Mouse (Mus musculus) heart, postnatal 36 days (tissue): ENCODE results near the gene Spock2. TPM values are rescaled to one million over a fixed set of nuclear protein-coding genes. Genes with fewer than 3 reads are reported as not detected.

Experiments
- microRNA-seq, 2 experiments: library from miRNA; unstranded; fragments of <30 nt; microRNA quantifications; one replicate each; pipeline ENCODE4 v1.2.0; 2021; ENCODE audit warnings: borderline number of aligned reads in 2 of 2
- total RNA-seq, 2 experiments: library from RNA; stranded (reverse); gene quantifications; 2 replicates each; pipeline ENCODE4 v1.2.3; 2021

Gene Spock2
- total RNA-seq, 2 experiments from 2014 or later: 16.7 to 20.1 TPM

Small RNA genes within 50 kb of the gene (microRNA-seq; reads per million reads assigned to microRNA genes)
- gene Mir6906: 0 reads per million in 2 experiments

Other genes with a start within 250 kb of the Spock2 start
- gene Dnajb12, start 226.7 kb upstream of the Spock2 start, total RNA-seq: 10 to 100 TPM; 39.8 to 43.5 TPM
- gene Ddit4, start 154.4 kb upstream of the Spock2 start, total RNA-seq: 10 to 100 TPM; 37.1 to 64.2 TPM
- gene Ascc1, start 103.4 kb upstream of the Spock2 start, total RNA-seq: 10 to 100 TPM; 23.0 to 24.0 TPM
- 10 to 100 TPM; 68.1 to 73.7 TPM for gene Anapc16, start 103.1 kb upstream of the Spock2 start, total RNA-seq
- 1 to 10 TPM; 1.0 to 1.1 TPM for gene Chst3, start 113.0 kb downstream of the Spock2 start, total RNA-seq
- 1,000 to 10,000 TPM; 1,163 to 1,211 TPM for gene Psap, start 171.4 kb downstream of the Spock2 start, total RNA-seq
- gene Vsir, start 240.6 kb downstream of the Spock2 start, total RNA-seq: 10 to 100 TPM; 17.6 to 27.0 TPM